Mouse (Mus musculus) testis, postnatal 14 days (tissue): ENCODE results near the gene 4933430I17Rik.

ENCODE experiments used
- DNase-seq: peaks from one replicate; pipeline ENCODE4 v3.0.0; 2021; ENCODE audit warnings: low spot score

4933430I17Rik gene

DNA sequence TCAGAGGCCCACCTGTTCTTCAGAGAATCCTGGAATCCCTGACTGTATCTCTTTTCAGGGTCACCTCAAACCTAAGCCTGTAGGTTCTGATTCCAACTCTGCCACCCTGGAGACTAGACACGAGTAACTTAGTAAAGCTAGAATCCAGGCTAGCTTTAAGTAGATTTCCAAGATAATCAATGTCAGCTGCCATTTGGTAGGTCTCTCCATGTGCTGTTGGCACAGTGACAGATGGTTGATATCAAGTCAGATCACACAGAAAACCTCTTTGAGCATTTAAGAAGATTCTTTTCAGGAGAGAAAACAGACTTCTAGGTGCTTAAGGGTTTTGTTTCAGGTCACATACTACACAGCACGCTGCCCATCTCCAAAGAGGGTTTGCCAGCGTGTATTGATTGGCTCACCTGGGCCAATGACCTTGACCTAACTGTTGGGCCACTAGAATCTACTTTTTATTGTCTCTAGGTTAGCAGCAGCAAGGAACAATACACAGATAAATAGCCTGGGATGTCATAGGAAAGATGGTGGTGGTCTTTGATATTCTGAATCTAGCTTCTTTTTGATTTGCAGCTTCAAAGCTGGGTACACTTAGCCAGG is 21.7 kb upstream of the 4933430I17Rik start, which contains the start of gene Hdhd3:
Gene Hdhd3 (minus strand): TSS at position 94 of the 597 bp plus-strand sequence.
- no peak for DNase-seq

- no peak for DNase-seq
Observed at GRCm38 (mm10) chr4:62505991-62506390, 19.2 kb upstream of the 4933430I17Rik start.

DNA sequence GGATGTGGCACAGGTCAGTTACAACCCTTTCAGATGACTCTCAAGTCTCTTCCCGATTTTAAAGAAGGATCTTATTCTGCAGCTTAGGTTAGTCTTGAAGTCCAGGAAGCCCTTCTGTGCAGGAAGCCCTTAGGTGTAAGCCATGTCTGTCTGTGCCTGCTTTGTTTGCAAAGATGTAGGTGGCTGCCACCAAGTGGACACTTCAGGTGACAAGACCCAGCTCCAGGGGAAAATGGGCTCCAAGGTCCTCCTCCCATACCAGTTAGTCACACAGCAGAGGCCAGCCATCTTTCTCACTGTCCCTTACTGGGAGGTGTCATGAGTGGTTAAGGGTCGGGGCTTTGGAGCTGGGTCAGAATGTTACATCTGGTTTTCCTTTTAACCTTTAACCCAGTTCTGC is 18.4 kb upstream of the 4933430I17Rik start:
- DNase-seq, result no peak

- DNase-seq, result peak; percentile 76
Observed at GRCm38 (mm10) chr4:62508839-62509238, 16.3 kb upstream of the 4933430I17Rik start.

- peak; percentile 81 for DNase-seq
Observed at GRCm38 (mm10) chr4:62509946-62510345, 15.2 kb upstream of the 4933430I17Rik start.

DNA sequence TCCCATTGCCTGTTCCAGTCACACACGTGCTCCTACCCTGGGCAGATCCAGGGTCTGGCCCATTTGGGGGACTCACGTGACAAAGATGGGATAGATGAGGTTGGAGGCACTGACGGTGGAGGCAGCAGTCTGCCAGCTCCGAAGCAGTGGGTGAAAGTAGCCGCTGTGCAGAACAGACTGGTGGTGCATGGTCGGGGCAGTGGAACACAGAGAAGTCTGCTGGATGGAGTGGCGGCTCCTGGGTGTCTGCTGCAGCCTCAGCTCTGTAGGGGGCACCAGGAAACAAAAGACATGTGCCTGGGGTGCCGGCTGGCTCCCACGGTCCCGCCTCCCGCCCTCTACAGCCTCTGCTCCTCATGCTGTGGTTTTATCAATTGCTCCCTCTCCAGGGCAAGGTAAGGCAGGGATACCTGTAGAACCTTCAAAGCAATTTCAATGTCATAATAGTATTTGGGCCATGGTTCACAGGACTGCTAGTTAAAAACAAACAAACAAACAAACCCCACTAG is 11.1 kb upstream of the 4933430I17Rik start:
- no peak for DNase-seq

GRCm38 (mm10) chr4:62514995-62515394 is 10.2 kb upstream of the 4933430I17Rik start:
- peak; percentile 70 for DNase-seq

DNA sequence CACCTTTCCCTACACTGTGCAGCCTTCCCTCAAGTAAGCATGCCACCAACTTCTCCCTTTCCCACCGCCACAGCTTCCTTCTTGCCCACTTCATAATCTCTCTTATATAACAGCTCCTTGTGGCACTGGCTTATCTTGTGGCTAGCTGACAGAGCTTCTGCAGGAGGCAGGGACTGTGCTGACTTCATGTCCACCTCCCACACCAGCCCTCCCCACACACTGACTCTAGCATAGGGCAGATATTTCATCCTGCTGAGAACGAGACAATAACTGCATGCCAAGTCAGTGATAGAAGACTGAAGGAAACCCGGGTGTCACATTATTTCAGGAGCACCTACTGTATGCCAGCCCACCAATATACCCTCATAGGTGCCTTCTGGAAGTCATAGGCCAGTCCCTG is 9.7 kb upstream of the 4933430I17Rik start:
- DNase-seq, result peak; percentile 81

GRCm38 (mm10) chr4:62516079-62516478 is 9.1 kb upstream of the 4933430I17Rik start:
- DNase-seq, result no peak

GRCm38 (mm10) chr4:62516579-62516978 is 8.6 kb upstream of the 4933430I17Rik start:
- DNase-seq, result no peak

DNA sequence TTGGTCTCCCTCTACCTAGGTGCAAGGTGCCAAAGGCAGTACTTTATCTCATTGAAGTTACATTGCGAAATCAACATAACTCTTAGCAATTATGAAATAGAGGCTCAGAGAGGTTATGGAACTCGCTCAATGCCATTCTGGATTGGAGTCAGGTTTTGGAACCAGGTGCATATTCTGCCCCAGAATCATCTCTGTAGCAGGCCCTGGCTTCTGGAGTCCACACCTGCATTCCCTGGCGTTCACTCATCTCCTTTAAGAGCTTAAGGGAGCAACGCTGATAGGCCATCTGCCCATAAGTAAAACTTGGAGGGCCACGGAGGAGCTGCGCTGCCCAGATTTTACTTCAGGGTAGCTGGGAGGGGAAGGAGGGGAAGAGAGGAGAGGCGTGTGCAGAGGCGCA is 8.1 kb upstream of the 4933430I17Rik start:
- DNase-seq, result no peak

DNA sequence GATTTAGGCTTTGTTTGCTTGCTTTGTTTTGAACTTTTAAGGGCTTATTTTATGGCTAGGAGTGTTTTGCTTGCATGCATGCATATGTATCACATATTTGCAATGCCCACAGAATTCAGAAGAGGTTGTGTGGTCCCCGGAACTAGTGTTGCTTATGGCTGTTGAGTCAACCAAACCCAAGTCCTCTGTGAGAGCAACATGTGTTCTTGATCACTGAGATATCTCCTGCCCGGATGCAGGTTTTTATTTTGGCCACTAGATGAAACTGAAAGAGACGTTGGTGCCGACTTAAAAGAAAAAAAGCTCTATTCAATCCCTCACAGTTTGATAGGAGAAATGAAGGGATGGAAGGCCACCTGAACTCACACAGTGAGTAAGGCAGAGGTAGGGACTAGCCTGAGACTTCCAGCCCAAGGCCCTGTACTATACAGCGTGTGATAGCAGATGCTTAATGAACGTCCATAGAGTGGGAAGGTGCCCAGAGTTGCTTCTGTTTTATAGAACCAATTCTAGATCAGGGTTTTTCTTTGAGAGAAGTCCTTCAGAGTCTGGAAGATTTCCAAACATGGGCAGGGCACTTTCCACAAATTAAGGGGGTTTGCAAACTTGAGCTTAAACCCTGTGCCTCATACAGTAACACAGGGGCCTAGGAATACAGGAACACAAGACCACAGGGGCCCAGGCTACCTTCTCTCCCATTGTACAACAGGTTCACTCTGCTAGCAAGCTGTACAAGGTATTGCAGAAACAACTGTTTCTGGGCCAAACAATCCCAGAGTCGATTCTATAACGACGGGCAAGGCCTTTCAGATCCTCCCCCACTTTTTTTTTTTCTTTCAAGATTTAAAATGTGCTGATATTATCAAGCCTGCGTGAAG is 7.4 kb upstream of the 4933430I17Rik start:
- DNase-seq, result no peak

DNA sequence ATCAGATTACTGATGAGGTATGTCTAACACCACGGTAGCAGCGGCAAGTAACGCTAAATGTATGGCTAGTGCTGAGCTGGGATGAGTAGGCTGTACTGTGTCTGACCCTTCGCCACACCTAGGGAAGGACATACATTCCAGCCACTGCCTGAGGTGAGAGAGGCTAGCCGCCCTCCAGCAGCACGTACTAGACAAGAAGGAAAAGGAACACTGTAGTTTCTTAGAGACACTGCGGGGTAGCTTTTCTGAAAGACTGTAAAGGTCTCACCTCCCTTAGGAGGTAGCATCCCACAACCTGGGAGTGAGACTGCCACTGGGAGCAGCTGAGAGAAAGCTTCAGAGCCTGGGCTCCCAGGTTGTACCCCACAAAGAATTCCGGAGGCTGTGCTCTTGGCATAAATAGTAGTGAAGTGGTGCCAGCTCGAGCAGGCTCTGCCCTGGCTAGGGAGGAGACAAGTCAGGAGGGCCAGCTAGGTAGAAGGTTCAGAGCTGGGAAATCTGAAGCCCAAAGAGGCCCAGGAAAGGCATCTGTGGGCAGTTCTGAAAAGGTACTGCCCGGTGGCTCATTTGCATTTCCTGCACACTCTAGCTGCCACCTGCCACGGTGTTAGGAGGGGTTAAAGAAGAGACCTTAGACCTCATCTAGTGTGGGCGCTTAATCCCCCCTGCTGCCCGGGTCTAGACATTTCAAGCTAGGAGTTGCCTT is 6.6 kb upstream of the 4933430I17Rik start:
- DNase-seq, result no peak

DNA sequence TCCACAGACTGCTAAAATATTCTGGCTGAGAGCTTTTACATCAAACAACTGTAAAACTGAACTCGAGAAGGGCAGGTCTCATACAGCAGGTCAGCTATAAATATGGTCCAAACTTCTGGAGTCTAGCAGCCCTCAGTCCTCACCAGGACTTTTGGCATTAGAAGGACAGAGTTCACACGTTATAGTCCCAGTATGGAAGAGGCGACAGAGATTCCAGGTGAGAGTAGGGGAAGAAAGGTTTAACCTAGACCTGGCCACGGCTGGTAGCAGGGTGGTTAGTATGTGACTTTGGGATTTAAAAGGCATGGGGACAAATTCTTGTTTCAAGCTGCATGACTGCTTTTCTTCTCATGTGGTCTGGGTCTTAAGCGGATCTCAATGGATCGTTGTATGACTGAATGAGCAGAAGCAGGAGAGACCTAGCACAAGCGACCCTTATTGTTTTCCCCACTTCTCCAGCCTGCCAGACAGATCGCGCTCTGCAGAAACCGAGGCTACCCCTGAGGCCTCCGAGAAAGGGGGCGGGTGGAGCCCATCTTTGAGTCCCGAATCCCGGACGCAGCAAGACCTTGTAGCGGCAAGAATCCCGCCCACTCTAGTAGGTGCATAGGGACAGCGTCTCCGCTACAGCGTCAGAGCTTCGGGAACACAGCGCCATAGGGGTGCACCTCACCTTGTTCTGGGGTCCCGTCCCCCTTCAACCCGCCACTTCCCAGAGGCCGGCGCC is 5.9 kb upstream of the 4933430I17Rik start:
- DNase-seq, result no peak

DNA sequence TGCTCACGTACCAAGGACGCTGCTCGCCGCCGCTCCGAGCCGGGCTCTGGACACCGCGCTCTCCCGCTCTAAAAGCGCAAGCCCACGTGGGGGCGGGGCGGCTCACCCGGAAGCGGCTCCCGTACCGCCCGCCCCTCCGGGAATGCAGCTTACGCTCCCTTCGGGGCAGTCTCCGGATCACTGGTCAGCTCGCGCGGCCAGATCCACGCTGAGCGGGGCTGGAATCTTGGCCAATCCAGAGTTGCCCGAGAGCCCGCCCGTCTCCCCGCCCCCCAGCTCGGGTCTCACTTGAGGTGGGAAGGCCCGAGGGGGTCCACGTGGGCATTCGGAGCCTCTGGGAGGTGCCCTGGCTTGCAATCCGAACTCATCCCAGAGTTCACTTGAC is 5.3 kb upstream of the 4933430I17Rik start, which contains the start of gene Alad:
Gene Alad (minus strand): TSS at position 70 of the 385 bp plus-strand sequence.
- peak; percentile 90 for DNase-seq

GRCm38 (mm10) chr4:62520892-62521400 is 4.2 kb upstream of the 4933430I17Rik start:
- no peak for DNase-seq

DNA sequence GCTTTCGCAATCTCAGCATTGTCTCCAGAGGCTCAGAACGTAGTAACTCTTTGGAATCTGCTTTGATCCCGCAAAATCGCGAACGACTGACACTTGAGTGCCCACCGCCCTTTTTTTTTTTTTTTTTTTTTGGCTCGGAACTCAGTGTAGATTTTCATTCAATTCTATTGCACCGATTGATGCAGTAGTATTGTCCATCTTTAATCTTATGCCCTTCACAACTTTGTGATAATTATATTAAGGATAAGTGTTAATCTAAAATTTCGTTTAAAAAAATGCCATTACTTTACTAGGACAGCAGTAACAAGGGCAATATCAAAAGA is 281 bp downstream of the 4933430I17Rik start:
- no peak for DNase-seq

DNA sequence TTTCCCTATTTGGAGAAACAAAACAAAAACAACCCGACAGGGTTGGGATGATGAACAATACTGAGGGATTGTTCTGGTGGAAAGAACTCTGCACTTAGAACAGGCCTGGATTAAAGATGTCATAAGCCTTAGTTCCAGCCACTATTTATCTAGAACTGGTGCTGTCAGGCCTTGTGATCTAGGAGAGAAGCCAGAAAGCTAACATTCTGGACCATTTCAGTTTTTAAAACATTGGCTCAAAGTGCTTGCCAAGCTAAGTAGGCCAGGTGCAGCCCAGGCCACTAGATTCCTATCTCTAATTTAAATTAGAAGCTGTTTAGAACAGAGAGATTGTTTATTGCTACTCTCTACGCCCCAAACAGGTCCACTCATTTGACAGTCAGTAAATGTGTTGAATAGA is 1.1 kb downstream of the 4933430I17Rik start:
- DNase-seq, result no peak

DNA sequence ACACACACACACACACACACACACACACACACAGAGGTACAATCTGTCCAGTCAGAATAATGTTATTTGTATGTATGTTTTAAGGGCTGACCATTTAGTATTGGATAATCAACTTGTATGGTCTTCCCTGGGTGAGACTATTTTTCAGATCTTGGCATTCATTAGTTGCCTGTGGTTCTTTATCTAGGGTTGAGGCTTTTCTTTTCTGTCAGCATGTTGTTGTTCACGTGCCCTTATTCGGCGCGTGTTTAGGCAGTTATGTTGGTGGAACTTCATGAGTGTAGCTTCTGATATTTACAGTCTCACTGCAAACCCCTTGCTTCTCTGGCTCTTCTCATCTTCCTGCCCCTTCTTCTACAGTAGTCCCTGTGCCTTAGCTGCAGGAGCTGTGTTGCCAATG is 2.5 kb downstream of the 4933430I17Rik start:
- DNase-seq, result no peak

DNA sequence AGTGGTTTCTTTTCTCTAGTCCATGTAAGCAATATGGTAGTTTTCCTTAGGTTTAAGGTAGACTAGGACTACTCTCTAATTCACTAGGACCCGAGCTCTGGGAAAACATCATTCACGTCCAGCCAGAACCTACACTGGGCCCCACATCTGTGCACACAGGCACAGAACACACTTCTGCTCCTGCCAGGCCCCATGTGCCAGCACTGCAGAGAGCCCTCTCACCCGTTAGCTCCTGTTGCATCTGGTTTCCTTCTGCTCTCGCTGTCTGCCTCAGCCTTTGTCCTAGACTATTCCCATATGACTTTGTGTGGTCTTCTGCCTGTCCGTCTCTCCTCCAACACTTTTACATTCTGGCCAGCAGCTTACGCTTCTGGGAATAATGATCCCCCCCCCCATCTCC is 8.6 kb downstream of the 4933430I17Rik start:
- DNase-seq, result no peak

DNA sequence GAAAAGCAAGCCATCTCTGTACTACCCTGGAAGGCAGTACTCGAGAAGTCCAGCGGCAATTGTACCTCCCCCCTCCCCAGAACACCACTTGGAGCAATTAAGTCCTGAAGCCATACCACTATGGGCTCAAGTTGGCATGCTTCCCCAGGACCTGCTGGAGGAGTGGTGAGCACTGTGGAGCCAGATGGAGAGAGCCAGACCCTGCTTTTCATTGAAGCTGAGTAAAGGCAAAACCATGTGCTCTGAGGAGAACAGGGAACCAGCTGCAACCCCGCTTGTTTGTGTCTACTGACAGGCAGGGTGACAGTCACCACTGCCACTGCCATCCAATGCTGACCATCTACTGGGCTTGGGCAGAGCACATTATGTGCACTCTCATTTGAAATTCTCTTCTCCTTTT is 16.6 kb downstream of the 4933430I17Rik start:
- no peak for DNase-seq

DNA sequence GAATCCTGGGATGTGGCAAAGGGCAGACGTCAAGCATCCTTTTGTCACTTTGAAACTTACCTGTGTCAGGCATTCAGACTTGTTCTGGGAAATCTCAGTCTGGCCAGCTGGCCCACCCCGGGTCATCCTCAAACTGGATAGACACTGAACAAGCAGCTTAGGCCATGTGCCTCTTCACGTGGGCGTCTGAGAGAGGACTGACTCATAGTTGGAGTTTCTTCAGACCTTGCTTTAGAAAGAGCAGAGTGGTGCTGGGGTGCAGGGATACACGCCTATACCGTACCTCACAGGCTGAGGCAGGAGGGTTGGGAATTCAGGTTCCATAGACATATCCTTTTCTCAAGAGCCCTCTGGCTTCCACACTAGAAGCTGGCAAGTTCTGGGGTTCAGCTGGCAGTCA is 18.6 kb downstream of the 4933430I17Rik start:
- DNase-seq, result no peak
